Mouse (Mus musculus) E14TG2a.4 (cell line): ENCODE results near the gene Rptor.

Experiments
- CTCF ChIP-seq: conservative IDR thresholded peaks from 2 replicates; pipeline ENCODE4 v1.5.1; 2014; ENCODE audit warnings: low read length
- NANOG ChIP-seq: IDR thresholded peaks from 2 replicates; pipeline ENCODE4 v1.6.1; 2014; ENCODE audit warnings: borderline replicate concordance, low read length, mixed read lengths
- POU5F1 ChIP-seq: IDR thresholded peaks from 2 replicates; pipeline ENCODE4 v1.6.1; 2014; ENCODE audit warnings: low read length, borderline replicate concordance

GRCm38 (mm10) chr11:119587112-119587511 is 15.6 kb upstream of the Rptor start:
- TF ChIP-seq CTCF: no peak
- TF ChIP-seq POU5F1: no peak
- no peak for TF ChIP-seq NANOG
